Mouse (Mus musculus) limb, embryonic 14.5 days (tissue): ENCODE measurements around the gene Osbpl8. TPM values are rescaled to one million over a fixed set of nuclear protein-coding genes. Genes with fewer than 3 reads are reported as not detected.

Experiments used
- ATAC-seq: fragments of 200-750 bp; cut with Nextera tagmentation; 2 replicates; pipeline ENCODE4 v1.8.0; 2017; ENCODE audit warnings: low read depth, moderate number of reproducible peaks, moderate TSS enrichment; ENCODE audit not compliant: low FRiP score
- DNase-seq: peaks from one replicate; pipeline ENCODE4 v3.0.0-alpha.2; 2015; ENCODE audit warnings: low spot score
- H3K27ac ChIP-seq: fragments of 300-500 bp; sonication (generic); replicated peaks from 2 replicates; pipeline ENCODE4 v1.5.1; 2014; ENCODE audit warnings: low read depth, mild to moderate bottlenecking, low read length, moderate library complexity, mixed read lengths
- H3K27me3 ChIP-seq: fragments of 300-500 bp; sonication (generic); 2 replicates; pipeline ENCODE4 v1.6.1; 2014; ENCODE audit warnings: low read length, mixed read lengths; ENCODE audit not compliant: control insufficient read depth, insufficient read depth
- H3K36me3 ChIP-seq: fragments of 300-500 bp; sonication (generic); 2 replicates; pipeline ENCODE4 v1.6.1; 2014; ENCODE audit warnings: mild to moderate bottlenecking, low read length, moderate library complexity, mixed read lengths; ENCODE audit not compliant: control insufficient read depth, insufficient read depth
- H3K4me1 ChIP-seq: fragments of 300-500 bp; sonication (generic); 2 replicates; pipeline ENCODE4 v1.6.1; 2014; ENCODE audit warnings: antibody characterized with exemption, low read length, mixed read lengths; ENCODE audit not compliant: control insufficient read depth, insufficient read depth
- H3K4me2 ChIP-seq: fragments of 300-500 bp; sonication (generic); replicated peaks from 2 replicates; pipeline ENCODE4 v1.6.1; 2014; ENCODE audit warnings: low read depth, mild to moderate bottlenecking, low read length, moderate library complexity; ENCODE audit not compliant: severe bottlenecking
- H3K4me3 ChIP-seq: fragments of 300-500 bp; sonication (generic); replicated peaks from 2 replicates; pipeline ENCODE4 v1.5.1; 2014; ENCODE audit warnings: low read length
- H3K9ac ChIP-seq: fragments of 300-500 bp; sonication (generic); 2 replicates; pipeline ENCODE4 v1.6.1; 2014; ENCODE audit warnings: mild to moderate bottlenecking, low read depth, low read length, moderate library complexity; ENCODE audit not compliant: severe bottlenecking
- H3K9me3 ChIP-seq: fragments of 300-500 bp; sonication (generic); 2 replicates; pipeline ENCODE4 v1.6.1; 2016; ENCODE audit warnings: low read length; ENCODE audit not compliant: control insufficient read depth
- POLR2A ChIP-seq: fragments of 200-500 bp; IDR thresholded peaks from 2 replicates; pipeline ENCODE4 v1.8.0; 2012; ENCODE audit warnings: inconsistent platforms, mild to moderate bottlenecking, moderate library complexity, borderline replicate concordance; ENCODE audit not compliant: insufficient read depth, insufficient read length; ENCODE audit errors: extremely low read depth
- WGBS: fragments of 180-500 bp; shearing (Covaris S2); extraction: QIAGEN DNeasy Blood & Tissue Kit; methylation state at CpG from one replicate; pipeline ENCODE4 v1.1.7; 2014; 5-methylcytosine and 5-hydroxymethylcytosine counted together
- polyA plus RNA-seq, 2 experiments: library from polyadenylated mRNA; depleted of rRNA in 1 of 2; stranded (reverse) in 1 of 2; unstranded in 1 of 2; fragments of >200 nt; fragmentation: Nextera tagmentation in 1 of 2; extraction: Ambion mirVana in 1 of 2; gene quantifications; 2 replicates each; pipeline versions ENCODE4 v1.2.1 to v1.2.3; 2012 to 2014

Gene Osbpl8
- polyA plus RNA-seq, 2 experiments: 9.0 to 10.4 TPM

DNA sequence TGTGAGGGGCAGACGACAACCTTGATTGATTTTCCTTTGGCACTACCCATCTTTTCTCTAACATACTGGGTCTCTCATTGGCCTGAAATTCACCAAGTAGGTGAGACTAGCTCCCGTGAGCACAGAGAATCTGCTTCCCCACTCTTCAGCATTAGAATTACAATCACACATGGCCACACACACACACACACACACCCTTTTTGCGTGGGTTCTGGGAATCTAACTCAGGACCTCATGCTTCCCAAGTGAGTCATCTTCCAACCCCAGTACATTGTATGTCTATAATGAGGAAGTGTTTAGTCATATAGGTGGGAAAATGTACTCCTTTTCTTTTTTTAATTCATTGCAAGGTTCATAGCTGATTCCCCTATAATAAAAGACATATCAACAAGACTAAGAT is 92.8 kb downstream of the Osbpl8 start:
- H3K27me3 ChIP-seq: no peaks in the 10 kb centered on the region
- TF ChIP-seq POLR2A: no peak
- no peak overlapping the region for H3K4me3 ChIP-seq
- no peak overlapping the region for H3K9ac ChIP-seq
- no peaks in the 10 kb centered on the region for H3K4me1 ChIP-seq
- no peaks in the 10 kb centered on the region for H3K9me3 ChIP-seq
- DNase-seq: no peak
- 90% methylated on average over 3 of the region's 3 CpGs for WGBS
- H3K27ac ChIP-seq: no peak overlapping the region
- 0 out of 2 replicates have a peak, but pooled peaks cover 4% of the 10 kb centered on the region for H3K36me3 ChIP-seq
- no peak for ATAC-seq
- H3K4me2 ChIP-seq: no peak overlapping the region

DNA sequence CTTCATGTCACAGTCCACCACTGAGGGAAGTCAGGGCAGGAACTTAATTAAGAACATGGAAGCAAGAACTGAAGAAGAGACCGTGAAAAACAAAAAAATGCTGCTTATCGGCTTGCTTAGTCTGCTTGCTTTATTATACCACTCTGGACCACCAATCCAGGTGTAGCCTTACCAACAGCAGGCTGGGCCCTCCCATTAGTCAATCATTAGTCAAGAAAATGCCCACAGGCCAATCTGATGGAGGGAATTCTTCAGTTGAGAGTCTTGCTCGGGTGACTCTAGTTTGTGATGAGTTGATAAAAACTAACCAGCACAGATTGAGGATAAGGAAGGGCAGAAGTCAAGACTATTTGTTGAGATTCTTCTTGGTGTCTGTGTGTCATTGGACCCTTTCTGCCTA is 93.7 kb downstream of the Osbpl8 start:
- WGBS: 79% methylated on average over 3 of the region's 3 CpGs
- DNase-seq (no peak), ATAC-seq (no peak)
- no peak overlapping the region for H3K4me3 ChIP-seq
- no peak overlapping the region for H3K9ac ChIP-seq
- no peak overlapping the region for H3K4me2 ChIP-seq
- TF ChIP-seq POLR2A: no peak
- H3K36me3 ChIP-seq: 0 out of 2 replicates have a peak, but pooled peaks cover 4% of the 10 kb centered on the region
- no peaks in the 10 kb centered on the region for H3K27me3 ChIP-seq
- no peak overlapping the region for H3K27ac ChIP-seq
- H3K4me1 ChIP-seq: no peaks in the 10 kb centered on the region
- no peaks in the 10 kb centered on the region for H3K9me3 ChIP-seq

DNA sequence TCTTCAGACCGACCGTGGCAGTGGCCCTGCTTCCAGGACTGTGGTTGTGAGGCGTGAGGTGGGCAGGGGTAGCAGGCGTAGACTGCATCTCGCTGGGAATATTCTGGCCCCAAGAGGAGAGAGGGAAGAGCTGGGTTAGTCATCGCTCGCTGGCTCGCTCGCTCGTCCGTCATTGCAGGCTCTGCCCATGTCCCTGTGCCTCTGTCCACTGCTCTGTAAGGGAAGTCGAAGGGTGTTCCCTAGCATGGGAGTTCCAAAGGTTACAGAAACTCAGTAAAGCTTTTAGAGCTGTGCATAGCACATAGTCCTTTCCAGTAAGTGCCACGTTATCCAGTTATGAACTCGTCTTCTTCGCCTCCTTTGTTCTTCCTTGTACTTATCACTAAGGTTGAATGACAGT is 107.1 kb downstream of the Osbpl8 start:
- Histone ChIP-seq H3K4me1 (no peaks in the 10 kb centered on the region), H3K36me3 (peaks cover 55% of the 10 kb centered on the region), H3K9ac (no peak overlapping the region), H3K4me3 (no peak overlapping the region), H3K4me2 (no peak overlapping the region), H3K27me3 (no peaks in the 10 kb centered on the region), H3K9me3 (no peaks in the 10 kb centered on the region), H3K27ac (no peak overlapping the region)
- TF ChIP-seq POLR2A: no peak
- no peak for DNase-seq
- no peak for ATAC-seq
- 92% methylated on average over 15 of the region's 15 CpGs for WGBS

DNA sequence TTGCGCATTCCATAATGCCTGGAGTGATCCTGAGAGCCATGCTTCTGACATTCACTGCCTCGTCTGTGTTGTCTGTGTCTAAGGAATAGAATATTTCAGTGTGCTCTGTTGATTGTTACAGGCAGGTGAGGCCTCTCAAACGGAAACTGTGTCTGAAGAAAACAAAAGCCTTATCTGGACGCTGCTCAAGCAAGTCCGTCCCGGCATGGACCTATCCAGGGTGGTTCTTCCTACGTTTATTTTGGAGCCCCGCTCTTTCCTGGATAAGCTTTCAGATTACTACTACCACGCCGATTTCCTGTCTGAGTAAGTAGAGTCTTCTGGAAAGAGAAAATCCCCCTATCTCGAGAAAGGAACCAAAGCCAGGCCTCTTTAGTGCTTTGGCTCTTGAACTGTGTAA is 108.4 kb downstream of the Osbpl8 start:
- Histone ChIP-seq H3K4me3 (no peak overlapping the region), H3K4me1 (no peaks in the 10 kb centered on the region), H3K27me3 (no peaks in the 10 kb centered on the region), H3K4me2 (no peak overlapping the region), H3K36me3 (peaks cover 57% of the 10 kb centered on the region), H3K9me3 (no peaks in the 10 kb centered on the region), H3K9ac (no peak overlapping the region), H3K27ac (no peak overlapping the region)
- 86% methylated on average over 11 of the region's 11 CpGs for WGBS
- no peak for TF ChIP-seq POLR2A
- no peak for ATAC-seq
- no peak for DNase-seq

DNA sequence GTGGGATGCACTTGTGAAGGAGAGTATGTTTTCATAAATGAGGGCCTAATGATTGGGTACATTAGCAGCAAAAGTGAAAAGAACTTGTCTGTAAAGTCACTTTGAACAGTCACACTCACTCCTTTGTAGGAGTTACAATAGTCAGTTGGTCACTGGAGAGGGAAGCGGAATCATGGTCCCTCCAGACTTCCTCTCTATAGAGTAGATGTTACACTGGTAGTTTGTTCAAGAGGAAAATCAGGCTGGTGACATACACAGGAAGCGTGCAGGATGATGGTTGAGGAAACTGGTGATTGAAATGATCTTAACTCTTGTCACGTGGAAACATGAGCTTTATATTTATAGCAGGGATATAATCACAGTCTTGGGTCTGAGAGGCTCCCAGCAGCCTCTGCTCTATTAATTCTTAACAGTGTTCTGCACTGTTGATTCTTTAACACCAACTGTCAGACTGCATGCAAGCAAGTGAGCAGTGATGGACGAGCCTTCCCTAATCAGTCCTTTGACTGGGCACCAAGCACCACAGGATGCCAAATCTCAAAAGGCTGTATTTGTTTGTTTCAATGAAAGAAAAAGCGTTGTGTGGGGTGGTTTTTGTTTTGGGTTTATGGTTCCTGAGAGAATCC is 109.0 kb downstream of the Osbpl8 start:
- H3K9ac ChIP-seq: no peak overlapping the region
- H3K4me3 ChIP-seq: no peak overlapping the region
- peaks cover 59% of the 10 kb centered on the region for H3K36me3 ChIP-seq
- no peaks in the 10 kb centered on the region for H3K4me1 ChIP-seq
- 69% methylated on average over 5 of the region's 5 CpGs for WGBS
- ATAC-seq: no peak
- DNase-seq: no peak
- no peak for TF ChIP-seq POLR2A
- H3K27me3 ChIP-seq: no peaks in the 10 kb centered on the region
- H3K9me3 ChIP-seq: no peaks in the 10 kb centered on the region
- H3K4me2 ChIP-seq: no peak overlapping the region
- no peak overlapping the region for H3K27ac ChIP-seq
